20 mouse cellular contexts compared by ENCODE assay signal in the genomic region with DNA sequence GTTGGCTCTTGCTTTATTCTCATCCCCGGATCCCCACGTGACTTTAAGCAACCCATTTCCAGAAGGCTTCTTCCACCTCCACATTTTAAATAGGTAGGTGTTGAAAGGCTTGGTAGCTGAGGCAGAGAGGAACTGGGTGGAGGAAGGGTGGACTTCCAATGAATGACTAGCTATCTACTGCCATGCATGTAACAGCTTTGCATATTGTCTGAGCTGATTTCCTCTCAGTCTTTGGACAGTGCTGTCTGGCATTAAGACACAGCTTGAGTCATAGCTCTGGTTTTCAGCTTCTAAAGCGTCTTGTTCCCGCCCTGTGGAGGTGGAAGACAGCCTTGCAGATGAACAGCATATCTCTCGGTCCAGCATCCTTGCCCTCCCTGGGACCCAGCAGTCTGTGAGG. TPM values are rescaled to one million over a fixed set of nuclear protein-coding genes. Genes with fewer than 3 reads are reported as not detected.
DNase-seq lines count a peak whose midpoint lies in the region; ATAC-seq and TF ChIP-seq lines count a peak whose summit lies in the region.
"Had no signal": no experiment of that assay in that cellular context is flagged by ENCODE, and none has a peak within 500 bp of the region (broad histone marks: within the 10 kb centered on the region; RNA-seq: fewer than 3 reads in every experiment).

No protein-coding gene starts in this region.

- no peak overlapping the region for H3K9ac ChIP-seq in kidney, embryonic 14.5 days (ENCODE audit: low read depth, low read length)
- no peak overlapping the region for H3K9ac ChIP-seq in CH12.LX (ENCODE audit: insufficient read depth, low read depth)
- H3K9ac ChIP-seq in hindbrain, embryonic 13.5 days: no peak overlapping the region
- H3K9ac ChIP-seq: embryonic facial prominence, embryonic 13.5 days; heart, embryonic 15.5 days; hindbrain, embryonic 14.5 days; limb, embryonic 12.5 days; liver, postnatal 0 days had no signal

- dilution Hi-C loops in CH12.LX (cut with MboI; ENCODE audit: extremely low pct_ligation_motif_present, extremely low pct_unique_long_range_greater_than_20kb, low sequenced_read_pairs): no loop called here

- no peak for DNase-seq in kidney, postnatal 10 days
- DNase-seq in 3134 (ENCODE audit: extremely low read depth, insufficient read length, low spot score) (peak; percentile 54), CH12.LX (ENCODE audit: extremely low read depth) (peak; percentile 81)
- DNase-seq in lung, adult 2 months: no peak
- no peak for DNase-seq in urinary bladder, postnatal 25 days (ENCODE audit: low spot score)
- DNase-seq: adrenal gland, adult 8-10 months; cerebellum, postnatal 25 days; gastrocnemius, postnatal 14 days; kidney, adult 11 months; kidney, postnatal 36 days; liver, postnatal 0 days; thymus, adult 18-20 months had no signal

- 0 out of 2 replicates have a peak overlapping the region, but pooled peaks have one; percentile 30 for H3K27ac ChIP-seq in kidney, embryonic 14.5 days (ENCODE audit: low read depth, low read length)
- H3K27ac ChIP-seq in CH12.LX (ENCODE audit: insufficient read depth, low read depth): peak overlapping the region; percentile 16; the same call in 1 of the 2 replicates
- no peak overlapping the region for H3K27ac ChIP-seq in hindbrain, embryonic 13.5 days
- H3K27ac ChIP-seq: embryonic facial prominence, embryonic 13.5 days; hindbrain, embryonic 14.5 days; midbrain, embryonic 10.5 days had no signal

- no peak for ATAC-seq in kidney, embryonic 14.5 days (ENCODE audit: low FRiP score, low TSS enrichment)
- 0 out of 2 replicates have a peak, but pooled peaks have one; percentile 13 for ATAC-seq in granulocyte monocyte progenitor cell, adult 5-6 weeks (replicated peaks; ENCODE audit: poor library complexity, severe bottlenecking)
- ATAC-seq in hindbrain, embryonic 13.5 days (ENCODE audit: low FRiP score): no peak
- ATAC-seq: liver, postnatal 0 days had no signal

- 74% methylated on average over 5 of the region's 5 CpGs for WGBS in kidney, embryonic 14.5 days
- WGBS in hindbrain, embryonic 13.5 days: 74% methylated on average over 5 of the region's 5 CpGs
- WGBS in lung, adult 2 months: 46% methylated on average over 5 of the region's 5 CpGs

- TF ChIP-seq RAD21 in CH12.LX (IDR thresholded peaks at IDR 0.05; ENCODE audit: low read depth, low read length): no peak; the same call in 1 of the 2 replicates

- TF ChIP-seq EP300 in CH12.LX (IDR thresholded peaks at IDR 0.05; ENCODE audit: low read length): peak; percentile 44; the same call in 1 of the 2 replicates

- no peaks in the 10 kb centered on the region for H3K27me3 ChIP-seq in kidney, embryonic 14.5 days (ENCODE audit: control insufficient read depth, insufficient read depth, low read length)
- no peaks in the 10 kb centered on the region for H3K27me3 ChIP-seq in CH12.LX (replicated peaks)
- H3K27me3 ChIP-seq in hindbrain, embryonic 13.5 days: no peaks in the 10 kb centered on the region
- H3K27me3 ChIP-seq: embryonic facial prominence, embryonic 13.5 days; heart, embryonic 15.5 days; limb, embryonic 12.5 days had no signal

- no peak overlapping the region for H3K4me3 ChIP-seq in kidney, embryonic 14.5 days (ENCODE audit: low read length)
- H3K4me3 ChIP-seq in CH12.LX (replicated peaks in 1 of 3; ENCODE audit: low read depth in 2 of 3, low read length in 2 of 3, poor library complexity in 1 of 3): no peak overlapping the region
- no peak overlapping the region for H3K4me3 ChIP-seq in hindbrain, embryonic 13.5 days
- H3K4me3 ChIP-seq in lung, adult 2 months (replicated peaks; ENCODE audit: extremely low read depth, low read depth, low read length): no peak overlapping the region
- H3K4me3 ChIP-seq: embryonic facial prominence, embryonic 13.5 days; heart, embryonic 15.5 days; limb, embryonic 12.5 days; midbrain, embryonic 10.5 days had no signal

- 0 out of 2 replicates have a peak, but pooled peaks have one; percentile 27 for TF ChIP-seq POLR2A in CH12.LX (IDR thresholded peaks at IDR 0.05; ENCODE audit: low read depth, low read length)
- TF ChIP-seq POLR2A in lung, adult 2 months (IDR thresholded peaks at IDR 0.05; ENCODE audit: borderline replicate concordance, extremely low read depth, low read depth, low read length): no peak

- peaks cover 43% of the 10 kb centered on the region for H3K79me2 ChIP-seq in CH12.LX (replicated peaks; ENCODE audit: control insufficient read depth, extremely low read depth, insufficient read depth, poor library complexity, severe bottlenecking)

- no peaks in the 10 kb centered on the region for H3K36me3 ChIP-seq in kidney, embryonic 14.5 days (ENCODE audit: control insufficient read depth, insufficient read depth, low read length)
- H3K36me3 ChIP-seq in CH12.LX (replicated peaks in 1 of 2; ENCODE audit: control insufficient read depth in 1 of 2, insufficient read depth in 1 of 2, low read length in 1 of 2): peaks cover 0 to 67% of the 10 kb centered on the region in 2 experiments
- no peaks in the 10 kb centered on the region for H3K36me3 ChIP-seq in hindbrain, embryonic 13.5 days
- H3K36me3 ChIP-seq: embryonic facial prominence, embryonic 13.5 days; heart, embryonic 15.5 days; limb, embryonic 12.5 days; midbrain, embryonic 10.5 days had no signal

- no peak for TF ChIP-seq CTCF in CH12.LX (conservative IDR thresholded peaks at IDR 0.05 in 1 of 2, IDR thresholded peaks at IDR 0.05 in 1 of 2; ENCODE audit: low read depth in 2 of 2, low read length in 2 of 2)
- no peak for TF ChIP-seq CTCF in lung, adult 2 months (IDR thresholded peaks at IDR 0.05; ENCODE audit: insufficient read depth, low read length)

- in situ Hi-C loops in CH12.LX (cut with MboI; ENCODE audit: low pct_ligation_motif_present, low pct_unique_long_range_greater_than_20kb, low sequenced_read_pairs): no loop called here

- H3K4me1 ChIP-seq in kidney, embryonic 14.5 days (ENCODE audit: control insufficient read depth, insufficient read depth, low read length): peaks cover 47% of the 10 kb centered on the region
- H3K4me1 ChIP-seq in CH12.LX (ENCODE audit: control insufficient read depth in 1 of 2, insufficient read depth in 2 of 2): peaks cover 39 to 98% of the 10 kb centered on the region in 2 experiments
- peaks cover 32% of the 10 kb centered on the region for H3K4me1 ChIP-seq in hindbrain, embryonic 13.5 days (replicated peaks)
- H3K4me1 ChIP-seq in lung, adult 2 months (ENCODE audit: control insufficient read depth, insufficient read depth, low read length): peaks cover 29% of the 10 kb centered on the region

- no peak overlapping the region for H3K4me2 ChIP-seq in kidney, embryonic 14.5 days (replicated peaks; ENCODE audit: low read depth, low read length)
- H3K4me2 ChIP-seq in CH12.LX (ENCODE audit: insufficient read depth, low read depth, poor library complexity, severe bottlenecking): no peak overlapping the region
- H3K4me2 ChIP-seq in hindbrain, embryonic 13.5 days: no peak overlapping the region
- H3K4me2 ChIP-seq: embryonic facial prominence, embryonic 13.5 days; heart, embryonic 15.5 days; hindbrain, embryonic 14.5 days; limb, embryonic 12.5 days had no signal

- no peaks in the 10 kb centered on the region for H3K9me3 ChIP-seq in kidney, embryonic 14.5 days (ENCODE audit: control insufficient read depth, low read length)
- H3K9me3 ChIP-seq in CH12.LX (replicated peaks; ENCODE audit: low read length): no peaks in the 10 kb centered on the region
- no peaks in the 10 kb centered on the region for H3K9me3 ChIP-seq in hindbrain, embryonic 13.5 days
- H3K9me3 ChIP-seq: embryonic facial prominence, embryonic 13.5 days; heart, embryonic 15.5 days; limb, embryonic 12.5 days; midbrain, embryonic 10.5 days had no signal

TF ChIP-seq in CH12.LX, 34 proteins besides CTCF, POLR2A, EP300 and RAD21:
- TF ChIP-seq SIN3A (IDR thresholded peaks at IDR 0.05; ENCODE audit: low read length): 0 out of 2 replicates have a peak, but pooled peaks have one; percentile 34
- no peak for TF ChIP-seq SMC3 (IDR thresholded peaks at IDR 0.05; ENCODE audit: low read depth, low read length)
- peak; percentile 42; the same call in 1 of the 2 replicates for TF ChIP-seq BHLHE40 (IDR thresholded peaks at IDR 0.05; ENCODE audit: low read depth, low read length)
- 0 out of 2 replicates have a peak, but pooled peaks have one; percentile 36 for TF ChIP-seq MYC (IDR thresholded peaks at IDR 0.05; ENCODE audit: low read depth, low read length)
- 0 out of 2 replicates have a peak, but pooled peaks have one; percentile 25 for TF ChIP-seq JUND (conservative IDR thresholded peaks at IDR 0.05; ENCODE audit: low read depth, low read length)
- no peak for TF ChIP-seq POLR2AphosphoS2 (IDR thresholded peaks at IDR 0.05; ENCODE audit: low read depth, low read length)
- TF ChIP-seq TBP (conservative IDR thresholded peaks at IDR 0.05; ENCODE audit: low read depth, low read length): 0 out of 2 replicates have a peak, but pooled peaks have one; percentile 35
- TF ChIP-seq ZNF384 (IDR thresholded peaks at IDR 0.05; ENCODE audit: low read depth, low read length): no peak
- peak; percentile 41 for TF ChIP-seq ETS1 (conservative IDR thresholded peaks at IDR 0.05; ENCODE audit: low read depth, low read length)
- 0 out of 2 replicates have a peak, but pooled peaks have one; percentile 15 for TF ChIP-seq TCF12 (IDR thresholded peaks at IDR 0.05; ENCODE audit: low read depth, low read length)
- no peak for TF ChIP-seq GABPA (IDR thresholded peaks at IDR 0.05; ENCODE audit: insufficient replicate concordance, low read depth, low read length)
- TF ChIP-seq USF2 (conservative IDR thresholded peaks at IDR 0.05; ENCODE audit: low read depth, low read length): 0 out of 2 replicates have a peak, but pooled peaks have one; percentile 23
- TF ChIP-seq NELFE (IDR thresholded peaks at IDR 0.05; ENCODE audit: low read depth, low read length): 0 out of 2 replicates have a peak, but pooled peaks have one; percentile 19

RNA-seq across cellular contexts. Expression of a gene that starts 54.5 kb away (rescaled TPM):
- 10.6 and 20.6 TPM in 2 replicates for polyA plus RNA-seq in kidney, embryonic 14.5 days (2014; fragmentation: Nextera tagmentation; extraction: Ambion mirVana)
- total RNA-seq in CH12.LX (2012; rRNA removed): 97.6 and 98.7 TPM in 2 replicates
- total RNA-seq in CH12.LX (2014; rRNA removed): 82.3 and 88.5 TPM in 2 replicates
- polyA plus RNA-seq in CH12.LX (2012; ENCODE audit: insufficient read length, low read depth): 186 and 188 TPM in 2 replicates
- 0.94 TPM in 1 of 2 replicates, not detected in the other for total RNA-seq in granulocyte monocyte progenitor cell, adult 5-6 weeks (2014; fragmentation: Nextera tagmentation)
- total RNA-seq in granulocyte monocyte progenitor cell, adult 5-6 weeks (2017): 0.17 and 0.21 TPM in 2 replicates
- 8.3 and 9.2 TPM in 2 replicates for polyA plus RNA-seq in hindbrain, embryonic 13.5 days (2015; fragmentation: Nextera tagmentation; extraction: Ambion mirVana)
- polyA plus RNA-seq in lung, adult 2 months (2012; rRNA removed): 13.7 and 21.2 TPM in 2 replicates

Comparison
In these comparisons a context has a peak if more than half of its experiments do, and no peak if none do; other contexts are left out.
1. DNase-seq: peak in 3134 (single experiment) and CH12.LX (single experiment); none in kidney, postnatal 10 days (single experiment), lung, adult 2 months (single experiment) and urinary bladder, postnatal 25 days (single experiment).